Mouse (Mus musculus) spleen, postnatal 10 days (tissue): ENCODE results near the gene Emd.
"Not testable (repeated sequence)": the region's sequence is repeated elsewhere in the genome, so short reads cannot be mapped to it uniquely, and the experiment has no call there.

Experiments
- DNase-seq, 2 experiments: peaks; one replicate each; pipeline ENCODE4 v3.0.0; 2021 to 2022; ENCODE audit warnings: low spot score in 2 of 2

Gene Emd

DNA sequence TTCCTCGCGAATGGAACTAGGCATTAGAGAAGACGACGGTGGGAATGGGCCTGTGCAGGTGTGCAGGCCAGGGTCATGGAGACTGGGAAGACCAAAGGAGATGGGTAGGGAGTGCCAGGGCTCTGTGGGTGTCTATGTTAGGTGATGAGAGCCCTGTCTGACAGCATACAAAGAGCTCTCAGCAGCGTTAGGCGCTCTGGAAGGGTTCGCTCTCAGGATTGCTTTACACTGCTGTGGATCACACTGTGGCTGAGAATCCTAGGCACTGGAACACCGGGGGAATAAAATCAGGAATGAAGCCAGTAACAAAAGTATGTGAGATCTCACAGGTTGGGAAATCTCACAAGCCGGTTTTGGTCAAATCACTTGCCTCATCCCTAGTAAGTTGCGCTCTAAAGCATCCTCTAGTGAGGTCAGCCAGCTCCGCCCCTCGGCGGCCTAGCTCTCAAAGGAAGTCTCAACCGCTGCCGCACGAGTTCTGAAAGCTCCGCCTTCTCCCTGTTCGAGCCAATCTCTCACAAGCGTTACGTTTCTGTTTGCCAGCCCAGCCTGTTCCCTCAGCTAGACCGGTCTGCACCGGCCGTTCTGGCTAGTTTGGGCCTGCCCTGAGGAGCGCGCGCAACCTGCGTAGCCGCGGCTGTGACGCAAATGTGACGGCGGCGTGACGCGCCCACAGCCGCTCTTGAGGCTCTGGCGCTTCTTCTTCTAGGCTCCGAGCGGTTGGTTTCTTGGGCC is at the start of gene Emd:
Gene Emd, plus strand, starts transcription at position 535 of the 735 bp plus-strand sequence.
- peak; percentile 73 to 90 for DNase-seq

DNA sequence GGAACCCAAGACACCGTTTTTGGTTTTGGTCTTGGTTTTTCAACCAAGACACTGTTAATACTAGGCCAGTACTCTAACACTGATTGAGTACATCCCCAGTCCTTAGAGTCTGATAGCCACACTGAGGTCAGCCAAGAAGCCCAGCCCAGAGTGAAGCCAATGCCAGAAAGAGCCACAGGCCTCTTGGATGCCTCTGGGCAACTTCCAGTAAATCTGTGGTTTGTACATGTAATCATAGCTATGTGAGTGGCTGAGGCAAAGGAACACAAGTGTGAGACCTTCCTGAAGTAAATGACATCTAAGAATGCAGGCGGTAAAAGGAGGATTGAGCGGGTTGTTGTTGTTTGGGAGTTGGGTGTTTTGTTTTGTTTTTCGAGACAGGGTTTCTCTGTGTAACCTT is 36.0 kb upstream of the Emd start:
- DNase-seq, result no peak

DNA sequence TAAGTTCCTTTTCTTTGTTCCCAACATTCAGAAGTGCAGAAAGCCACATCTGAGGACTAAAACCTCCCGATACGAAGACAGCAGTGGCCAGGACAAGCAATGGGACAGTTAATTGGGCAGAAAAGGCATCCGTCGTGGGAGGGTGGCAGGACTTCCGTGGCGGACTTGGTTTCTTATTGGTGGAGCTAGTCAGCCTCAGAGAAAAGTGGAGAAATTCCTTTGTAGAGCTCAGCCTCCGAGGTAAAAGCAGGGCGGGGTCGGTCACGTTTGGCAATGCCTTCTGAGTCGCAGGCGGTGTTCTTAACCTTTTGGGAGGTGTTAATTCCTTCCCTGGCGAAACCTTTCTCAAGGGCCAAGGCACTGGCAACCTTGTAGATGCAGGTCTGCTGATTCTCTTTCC is 35.0 kb upstream of the Emd start:
- no peak for DNase-seq

DNA sequence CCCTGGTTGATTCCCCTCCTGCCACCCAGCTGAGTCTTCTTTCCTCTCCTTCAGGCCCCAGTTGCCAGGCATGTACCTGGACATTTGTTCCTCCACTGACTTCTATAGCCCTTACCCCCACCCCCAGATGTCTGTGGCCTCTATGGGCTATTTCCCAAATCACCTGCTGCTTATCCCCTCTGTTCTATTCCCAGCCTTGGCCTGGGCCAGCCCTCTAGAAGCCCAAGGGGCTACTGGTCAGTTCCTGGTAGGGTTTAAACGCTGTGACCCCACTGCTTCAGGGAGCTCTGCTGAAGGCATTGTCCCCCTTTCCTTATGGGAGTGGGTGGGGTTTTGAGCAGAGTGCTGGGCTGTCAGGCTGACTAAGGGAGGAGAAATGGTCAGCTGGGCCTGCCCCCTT is 34.4 kb upstream of the Emd start:
- not testable (repeated sequence) for DNase-seq

DNA sequence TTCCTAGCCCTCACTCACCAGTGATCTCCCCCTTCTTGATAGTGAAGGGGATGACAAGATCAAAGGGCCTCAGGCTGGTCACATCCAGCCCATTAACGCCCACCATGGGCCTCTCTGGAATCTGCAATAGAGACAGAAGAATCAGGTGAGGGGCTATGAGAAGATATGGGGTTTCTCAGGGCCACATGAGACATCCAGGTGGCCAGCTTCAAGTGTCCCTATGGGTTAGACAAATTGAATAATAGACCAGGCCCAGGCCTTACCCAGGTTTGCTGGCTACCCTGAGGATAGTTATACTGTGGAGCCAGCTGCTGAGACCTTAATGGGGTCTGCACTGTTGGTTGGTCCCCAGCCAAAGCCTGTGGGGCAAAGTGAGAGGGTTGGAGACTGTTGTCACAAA is 24.4 kb upstream of the Emd start:
- DNase-seq, result no peak

DNA sequence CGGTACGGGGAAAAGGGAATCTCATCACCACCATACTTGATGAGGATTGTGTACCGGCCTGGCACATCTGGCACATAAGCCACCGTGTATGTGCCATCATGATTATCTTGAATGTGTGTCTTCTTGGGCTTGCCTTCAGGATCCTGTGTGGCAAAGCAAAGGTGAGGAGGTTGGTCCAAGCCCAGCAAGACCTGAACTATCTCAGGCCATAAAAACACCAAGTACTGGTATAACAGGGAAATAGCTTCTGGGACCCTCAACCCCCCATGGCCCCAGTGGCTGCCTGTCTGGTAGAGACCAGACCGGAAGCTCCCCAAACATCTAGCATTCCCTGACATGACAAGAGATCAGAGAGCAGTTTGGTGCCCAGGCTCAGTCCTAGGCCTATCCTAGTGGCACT is 21.3 kb upstream of the Emd start:
- no peak for DNase-seq

DNA sequence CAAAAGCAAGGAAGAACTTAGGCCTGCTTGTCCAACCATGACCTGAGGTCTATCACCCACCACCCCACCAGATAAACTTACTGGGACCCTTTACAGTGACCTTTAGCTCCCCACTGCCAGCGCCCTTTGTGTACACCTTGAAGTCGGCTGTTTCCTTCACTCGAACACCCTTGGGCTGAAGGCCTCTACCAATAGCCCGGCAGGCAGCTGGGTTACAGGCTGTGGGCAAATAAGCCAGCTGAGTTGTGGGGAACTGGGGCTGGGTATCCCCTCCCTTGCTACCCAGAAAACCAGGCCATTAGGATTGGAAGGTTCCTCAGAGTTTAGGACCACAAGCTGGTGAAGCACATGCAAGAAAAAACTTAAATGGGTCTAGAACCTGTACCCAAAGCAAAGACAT is 14.2 kb upstream of the Emd start:
- no peak for DNase-seq

DNA sequence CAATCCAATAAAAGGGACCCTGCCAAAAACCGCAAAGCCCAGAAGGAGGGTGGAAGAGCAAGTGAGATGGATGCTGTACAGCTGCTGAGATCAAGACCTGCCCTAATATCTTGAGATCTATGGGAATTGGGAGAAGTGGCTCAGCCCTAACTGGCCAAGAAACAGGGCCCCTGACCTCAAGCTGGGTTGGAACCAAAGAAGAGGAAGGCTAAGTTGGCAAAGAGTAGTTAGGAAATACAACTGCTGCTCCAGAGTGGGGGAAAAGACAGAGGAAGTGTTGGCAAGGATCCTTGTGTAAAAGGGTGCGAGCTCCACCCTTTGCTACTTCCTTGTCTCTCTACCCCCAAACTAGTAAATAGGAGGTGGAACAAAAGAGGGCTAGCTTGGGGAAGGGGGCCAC is 11.1 kb upstream of the Emd start:
- DNase-seq, result no peak

DNA sequence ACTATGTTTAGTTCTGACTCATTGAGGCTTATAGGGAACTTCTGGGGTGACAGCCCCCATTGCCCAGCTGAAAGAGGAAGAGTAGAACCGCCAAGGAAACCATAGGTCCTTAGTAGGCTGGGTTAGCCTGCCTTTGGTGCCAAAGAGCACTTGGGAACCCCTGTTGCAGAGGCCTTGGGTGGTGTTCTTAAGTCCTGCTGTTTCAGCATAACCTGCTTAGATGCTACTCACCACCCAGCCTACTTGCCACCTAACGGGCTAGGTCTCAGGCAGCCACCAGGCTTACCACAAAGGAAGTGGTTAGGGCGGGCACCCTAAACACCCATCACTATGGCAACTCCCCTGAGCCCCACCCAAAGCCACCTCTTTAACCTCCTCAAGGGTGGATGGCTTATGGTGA is 10.7 kb upstream of the Emd start:
- peak; percentile 37 to 72 for DNase-seq

DNA sequence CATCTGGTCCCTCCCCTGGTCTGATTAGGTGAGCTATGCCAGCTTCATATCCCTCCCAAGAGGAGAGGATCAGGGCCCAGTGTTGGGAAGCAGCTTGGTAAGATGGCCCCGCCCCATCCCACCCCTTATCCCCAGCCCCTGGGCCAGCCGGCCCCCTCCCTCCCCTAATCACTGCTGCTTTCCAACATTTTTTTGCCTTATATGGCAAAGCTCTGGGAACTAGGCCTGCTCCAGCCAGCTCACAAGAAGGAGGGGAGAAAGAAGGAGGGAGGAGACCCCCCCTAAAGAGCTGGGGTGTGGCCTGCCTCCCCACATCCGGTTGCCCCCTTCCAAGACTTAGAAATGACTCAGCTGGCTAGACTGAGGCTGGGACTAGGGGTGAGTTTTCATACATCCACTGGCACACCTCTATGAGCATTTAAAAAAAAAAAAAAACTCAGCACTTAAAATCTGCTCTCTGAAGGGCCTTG is 9.8 kb upstream of the Emd start:
- peak in 1 of 2 experiments; percentile 28 for DNase-seq

DNA sequence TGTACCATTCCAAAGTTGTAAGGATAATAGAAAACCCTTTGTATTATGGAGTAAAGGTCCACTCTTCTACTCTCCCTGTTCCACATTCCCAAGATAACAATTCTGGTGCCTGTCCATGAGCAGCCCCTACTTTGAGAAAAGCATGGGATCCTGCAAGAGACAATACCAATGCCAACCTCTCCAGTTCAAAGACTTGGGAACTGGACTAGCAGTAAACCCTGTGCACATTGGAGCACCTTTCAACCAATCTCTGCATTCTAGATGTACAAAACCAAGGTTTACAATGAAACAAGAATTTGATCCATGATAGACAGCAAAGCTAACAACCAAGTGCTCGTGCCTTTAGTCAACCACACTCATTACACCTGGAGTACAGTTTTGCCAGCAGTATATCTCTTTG is 9.4 kb upstream of the Emd start:
- no peak for DNase-seq

DNA sequence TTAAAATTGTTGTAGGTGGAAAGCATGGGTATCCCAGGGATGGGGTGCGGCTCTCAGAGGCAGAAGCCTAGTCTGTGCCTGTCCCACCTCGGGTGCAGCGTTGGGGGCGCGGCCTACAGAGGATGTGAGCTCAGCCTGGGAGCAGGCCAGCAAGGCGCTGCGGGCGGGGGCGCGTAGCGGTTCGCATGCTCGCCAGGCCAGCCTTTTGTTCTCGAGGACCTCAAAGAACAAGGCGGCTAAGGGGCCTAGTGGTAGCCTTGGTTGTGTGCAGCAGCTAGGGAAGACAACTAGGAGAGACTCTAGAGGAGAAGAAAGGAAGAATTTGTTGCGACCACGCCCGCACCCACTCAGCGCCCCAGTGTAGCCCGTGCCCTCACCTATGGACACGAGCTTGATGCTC is 8.8 kb upstream of the Emd start:
- DNase-seq, result peak; percentile 41 to 78

DNA sequence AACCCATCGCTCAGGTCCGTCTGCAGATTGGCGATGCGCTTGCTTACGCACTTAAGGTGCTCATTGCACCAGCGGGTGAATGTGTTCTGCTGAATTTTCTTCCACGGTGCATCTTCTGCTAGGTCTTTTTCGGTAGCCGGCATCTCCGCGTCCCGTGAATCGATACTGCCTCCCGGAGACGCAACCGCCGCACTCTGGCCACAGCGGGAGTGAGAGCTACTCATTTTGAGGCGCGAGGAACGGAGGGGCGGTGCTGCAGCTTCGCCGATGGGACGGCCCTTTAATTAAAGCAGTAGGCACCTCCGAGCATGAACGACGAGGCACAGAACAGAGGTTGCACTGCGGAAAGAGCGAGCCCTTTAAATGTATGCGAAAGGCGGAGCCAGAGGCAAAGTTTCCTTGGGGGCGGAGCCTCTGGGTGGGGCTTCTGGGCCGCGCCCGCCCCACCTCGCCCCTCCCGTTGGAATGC is 8.2 kb upstream of the Emd start:
- DNase-seq, result peak; percentile 58 to 85

DNA sequence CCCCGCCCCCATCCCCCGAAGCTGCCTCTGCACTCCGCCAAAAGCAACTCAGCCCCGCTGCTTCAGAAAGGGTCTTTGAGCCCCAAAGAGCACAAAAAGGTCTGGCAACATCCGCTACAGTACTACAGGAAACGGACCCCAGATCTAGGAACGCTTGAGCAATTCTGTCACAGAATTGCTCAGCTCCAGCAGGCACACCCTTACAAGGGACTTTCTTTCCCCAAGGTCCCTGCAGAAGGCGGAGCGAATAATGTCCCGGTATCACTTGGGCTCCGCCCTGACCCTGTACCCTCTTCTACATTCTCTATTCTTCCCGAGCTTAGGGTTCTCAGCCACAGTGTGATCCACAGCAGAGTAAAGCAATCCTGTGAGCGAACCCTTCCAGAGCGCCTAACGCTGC is 7.8 kb upstream of the Emd start:
- no peak for DNase-seq

DNA sequence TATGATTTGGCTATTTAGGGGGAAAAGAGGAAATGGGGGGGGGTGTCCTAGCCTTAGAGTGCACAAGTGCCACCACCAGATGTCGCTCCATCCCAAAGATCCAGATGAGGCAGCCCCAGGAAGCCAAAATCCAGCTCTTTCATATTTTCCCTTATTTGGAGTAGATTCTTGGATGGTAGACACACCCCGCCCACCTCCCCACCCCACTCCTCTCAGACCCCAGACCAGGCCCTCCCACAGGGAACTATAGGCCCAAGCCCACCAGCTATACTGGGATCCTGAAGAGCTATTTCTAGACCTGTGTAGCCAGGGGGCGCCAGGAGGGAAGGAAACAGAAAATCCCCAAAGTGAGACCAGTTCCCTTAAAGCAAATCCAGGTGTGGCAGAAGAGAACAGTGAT is 5.8 kb upstream of the Emd start:
- DNase-seq, result peak; percentile 35 to 74

DNA sequence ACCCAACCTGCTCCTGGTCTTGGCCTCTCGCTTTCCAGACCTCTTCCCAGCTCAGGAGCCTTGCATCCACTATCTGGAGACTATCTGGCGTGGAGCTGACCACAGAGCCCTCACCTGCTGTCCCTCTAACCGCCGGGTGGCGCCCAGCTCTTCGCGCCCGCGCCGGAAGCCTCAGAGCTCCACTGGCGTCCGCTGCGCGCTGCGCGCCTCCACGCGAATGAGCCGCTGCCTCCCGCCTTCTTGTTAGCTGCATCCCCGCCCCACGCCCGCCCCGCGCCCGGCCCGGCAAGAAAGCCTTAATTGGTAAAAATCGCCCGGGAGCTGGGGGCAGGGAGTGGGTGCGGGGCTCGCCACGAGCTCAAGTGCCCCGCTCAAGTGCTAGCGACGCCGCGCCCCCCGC is 4.9 kb upstream of the Emd start, which contains the start of gene Flna:
Gene Flna, minus strand, starts transcription at position 206 of the 400 bp plus-strand sequence.
- peak; percentile 52 to 71 for DNase-seq

DNA sequence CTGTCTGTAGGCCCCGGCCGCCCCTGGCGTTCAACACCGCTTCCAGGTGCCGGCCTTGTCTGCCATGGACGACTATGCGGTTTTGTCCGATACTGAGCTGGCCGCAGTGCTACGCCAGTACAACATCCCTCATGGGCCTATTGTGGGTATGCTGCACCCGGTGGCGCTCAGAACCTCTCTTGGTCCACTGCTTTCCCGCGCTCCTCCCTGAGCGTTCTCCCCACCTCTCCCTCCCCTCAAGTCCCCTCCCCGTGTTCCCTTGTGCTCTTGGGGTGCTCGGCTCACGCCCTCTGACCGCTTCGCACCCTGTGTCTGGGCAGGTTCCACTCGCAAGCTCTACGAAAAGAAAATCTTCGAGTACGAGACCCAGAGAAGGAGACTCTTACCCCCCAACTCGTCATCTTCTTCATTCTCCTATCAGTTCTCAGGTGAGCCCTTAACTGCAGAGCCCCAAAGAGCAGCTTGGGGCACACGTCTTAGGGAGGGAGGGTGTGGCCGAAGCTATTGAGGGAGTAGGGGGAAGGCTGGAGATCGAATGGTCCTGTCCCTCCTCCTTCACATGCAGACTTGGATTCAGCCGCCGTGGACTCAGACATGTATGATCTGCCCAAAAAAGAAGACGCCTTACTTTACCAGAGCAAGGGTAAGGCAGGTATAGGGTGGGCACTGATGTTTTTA is 540 bp downstream of the Emd start:
- peak in 1 of 2 experiments; percentile 25 for DNase-seq

DNA sequence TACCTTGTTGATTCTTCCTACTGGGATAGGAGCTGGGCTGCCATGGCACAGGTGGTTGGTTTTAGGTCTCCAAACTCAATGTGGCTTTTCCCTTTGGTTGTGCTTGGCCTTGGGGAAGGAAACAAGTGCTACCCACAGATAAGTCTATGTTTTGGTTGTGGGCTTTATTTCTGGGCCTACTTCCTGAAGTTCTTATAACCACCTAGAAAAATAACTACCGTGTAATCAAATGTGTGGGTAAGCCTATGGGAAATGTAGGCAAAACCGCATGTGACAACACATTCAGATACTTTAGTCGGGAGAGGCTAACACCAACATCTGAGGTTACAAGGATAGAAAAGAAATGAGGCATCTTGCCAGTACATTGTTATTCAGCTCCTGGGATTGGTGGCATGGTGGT is 3.3 kb downstream of the Emd start:
- no peak for DNase-seq

DNA sequence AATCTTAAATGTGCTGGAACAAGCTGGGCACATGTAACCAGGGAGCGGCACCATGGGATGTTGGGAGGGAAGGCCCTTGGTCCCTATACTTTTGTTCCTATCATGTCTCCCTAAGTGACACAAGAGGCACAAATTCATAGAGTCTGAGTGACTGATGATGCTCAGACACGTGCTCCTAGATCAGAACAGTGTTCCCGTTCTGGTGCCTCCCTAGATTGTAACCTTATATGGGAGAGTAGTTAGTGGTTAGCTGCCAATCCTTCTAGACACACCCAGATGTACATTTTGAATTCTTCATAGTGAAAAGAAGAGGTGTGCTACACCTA is 15.2 kb downstream of the Emd start:
- DNase-seq, result peak in 1 of 2 experiments; percentile 18

DNA sequence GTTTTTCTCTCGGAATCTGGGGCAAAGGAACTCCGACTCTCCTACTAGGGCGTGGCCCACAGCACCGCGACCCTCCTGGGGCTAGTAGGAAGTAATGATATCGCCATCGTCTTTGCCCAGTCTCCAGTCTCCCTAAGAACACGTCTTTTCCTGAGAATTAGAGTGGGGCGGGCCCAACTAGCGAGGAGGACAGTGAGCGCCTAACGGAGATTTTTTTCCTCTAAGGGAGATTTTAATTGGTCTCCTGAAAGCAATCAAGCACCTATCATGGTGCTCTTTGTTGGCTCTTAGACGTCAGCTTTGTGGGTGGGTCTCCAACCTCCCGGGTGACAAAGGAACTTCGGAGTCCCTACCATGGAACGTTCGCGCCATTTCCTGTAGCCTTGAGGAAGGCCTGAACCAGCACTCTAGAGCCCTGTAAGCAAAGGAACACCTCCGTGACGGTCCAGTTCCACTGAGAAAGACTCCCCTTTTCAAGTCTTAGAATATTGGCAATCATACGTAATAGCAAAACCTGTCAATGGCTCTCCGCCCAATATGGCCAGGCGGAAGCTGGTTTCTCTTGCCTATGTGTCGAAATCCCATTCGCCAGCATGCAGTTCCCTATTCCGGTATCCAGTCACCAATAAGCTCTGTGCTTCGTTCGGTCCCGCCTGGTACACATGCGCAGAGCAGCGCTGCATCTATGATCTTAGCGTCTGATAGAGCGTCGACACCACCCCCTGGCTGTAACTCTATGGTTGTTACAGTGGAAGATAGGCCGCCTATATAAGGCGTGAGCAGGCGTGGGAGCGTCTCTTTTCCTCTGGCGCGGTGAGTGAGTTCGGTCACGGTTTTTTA is 15.8 kb downstream of the Emd start, which contains the start of gene Rpl10:
Gene Rpl10, plus strand, starts transcription at position 751 of the 840 bp plus-strand sequence.
- DNase-seq, result peak; percentile 73 to 88

DNA sequence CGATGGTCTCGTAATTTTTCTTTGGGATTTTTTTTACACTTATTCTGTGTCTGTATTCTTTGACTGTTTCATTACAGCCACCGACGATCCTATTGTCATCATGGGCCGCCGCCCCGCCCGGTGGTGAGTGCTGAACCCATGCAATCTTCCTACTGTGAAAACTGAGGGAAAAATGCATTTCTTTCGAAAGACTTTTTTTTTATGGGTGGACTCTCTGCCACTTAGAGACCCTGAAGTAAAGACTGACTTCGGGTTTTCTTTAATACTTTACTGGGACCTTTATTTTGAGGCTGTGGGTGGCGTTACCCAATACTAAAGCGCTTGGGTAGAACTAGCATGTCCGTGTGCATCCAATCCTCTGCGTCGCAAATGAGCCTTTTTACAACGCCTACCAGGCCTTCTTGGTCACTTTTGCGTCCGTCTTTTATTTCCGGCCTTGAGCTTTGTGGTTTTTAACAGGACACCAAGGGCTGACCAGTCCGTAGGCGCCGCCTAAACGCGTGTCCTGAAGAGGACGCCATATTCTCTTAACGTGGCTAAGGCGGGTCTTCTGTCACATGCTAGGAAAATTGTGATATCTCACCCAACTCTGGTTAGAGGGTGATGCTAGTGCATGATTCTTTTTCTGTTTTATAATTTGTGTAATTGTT is 16.5 kb downstream of the Emd start:
- peak; percentile 33 to 37 for DNase-seq
